Mouse (Mus musculus) left cerebral cortex, adult 9 months (tissue): ENCODE data around the gene Sds.

Source experiments
- DNase-seq, 2 experiments: peaks; one replicate each; pipeline ENCODE4 v3.0.0; 2022; ENCODE audit warnings: low spot score in 2 of 2

Sds gene

DNA sequence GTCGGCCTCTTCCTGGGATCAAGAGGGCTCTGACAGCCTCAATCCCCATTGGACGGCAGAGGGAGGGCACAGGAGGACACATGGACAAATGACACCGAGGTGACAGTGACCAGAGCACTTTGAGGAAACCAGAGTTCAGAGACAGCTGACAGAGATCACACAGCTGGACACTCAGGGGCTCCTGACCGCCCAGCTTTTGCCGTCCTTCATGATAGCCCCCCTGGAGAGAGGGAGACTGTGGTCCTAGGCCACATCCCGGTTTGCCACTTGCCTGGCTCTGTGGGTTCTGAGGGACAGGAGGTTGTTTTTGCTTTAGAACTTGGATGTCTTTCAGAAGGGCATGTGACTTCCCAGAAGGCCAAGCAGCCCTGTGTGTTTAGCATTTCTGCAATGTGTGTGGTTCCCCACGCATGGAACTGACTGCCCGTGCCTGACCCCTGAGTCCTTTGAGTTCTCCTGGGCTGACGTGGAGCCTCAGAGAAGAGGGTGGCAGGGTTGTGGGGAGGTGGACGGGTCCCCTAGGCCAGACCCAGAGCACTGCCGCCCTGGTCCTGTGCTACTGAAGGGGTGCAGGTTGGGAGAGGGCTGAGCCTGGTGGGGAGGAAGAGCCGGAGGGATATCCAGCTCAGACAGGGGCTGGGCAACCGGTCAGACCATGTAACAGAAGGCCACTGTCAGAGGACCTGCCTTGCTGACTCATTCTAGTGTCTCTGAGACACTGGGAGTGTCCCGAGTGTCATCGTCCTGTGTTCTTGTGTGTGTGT is 40.1 kb downstream of the Sds start:
- DNase-seq: no peak

DNA sequence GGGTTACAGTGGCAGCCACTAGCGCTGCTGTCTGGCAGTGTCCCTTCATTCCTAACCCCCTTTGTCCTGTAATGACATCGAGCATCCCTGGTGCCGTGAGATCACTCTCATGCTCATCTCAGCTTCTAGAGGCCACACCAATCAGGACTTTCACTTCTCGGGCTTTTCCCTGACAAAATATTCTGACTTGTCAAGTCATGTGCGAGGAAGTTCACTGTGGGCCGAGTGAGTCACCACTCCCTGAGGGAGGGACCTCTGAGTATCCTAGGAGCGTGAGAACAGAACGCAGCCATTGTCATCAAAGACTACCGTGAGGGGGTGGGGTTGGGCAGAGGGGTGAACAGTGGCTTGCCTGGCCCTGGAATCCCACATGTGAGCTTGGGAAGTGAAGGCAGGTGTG is 41.2 kb downstream of the Sds start:
- DNase-seq: no peak

DNA sequence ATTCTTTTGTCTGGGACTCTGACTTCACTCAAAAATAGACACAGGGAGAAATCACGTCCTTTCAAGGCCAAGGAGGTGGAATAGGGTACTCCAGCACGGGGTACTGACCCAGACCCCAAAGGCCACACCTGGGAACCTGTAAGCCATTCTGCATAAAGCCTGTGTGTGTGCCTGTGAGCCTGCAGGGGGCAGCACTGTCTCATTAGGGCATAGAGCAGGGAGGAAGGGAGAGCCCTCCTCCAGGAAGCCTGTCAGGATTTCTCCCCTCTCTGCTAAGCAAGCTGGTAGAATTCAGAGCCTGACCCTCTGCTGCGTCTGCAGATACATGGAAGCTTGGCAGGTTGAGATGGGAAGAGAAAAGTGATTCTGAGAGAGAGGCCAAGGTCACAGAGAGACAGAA is 46.3 kb downstream of the Sds start:
- DNase-seq: no peak

DNA sequence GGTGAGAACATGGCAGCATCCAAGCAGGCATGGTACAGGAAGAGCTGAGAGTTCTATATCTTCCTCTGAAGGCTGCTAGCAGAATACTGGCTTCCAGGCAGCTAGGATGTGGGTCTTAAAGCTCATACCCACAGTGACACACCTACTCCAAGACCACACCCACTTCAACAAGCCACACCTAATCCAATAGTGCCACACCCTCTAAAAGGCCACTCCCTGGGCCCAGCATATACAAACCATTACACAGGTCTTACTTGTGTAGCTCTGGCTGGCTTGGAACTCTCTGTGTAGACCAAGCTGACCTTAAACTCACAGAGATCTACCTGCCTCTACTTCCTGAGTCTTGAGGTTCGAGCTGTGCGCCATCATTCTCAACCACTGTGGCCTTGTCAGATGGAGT is 48.4 kb downstream of the Sds start:
- no peak for DNase-seq

DNA sequence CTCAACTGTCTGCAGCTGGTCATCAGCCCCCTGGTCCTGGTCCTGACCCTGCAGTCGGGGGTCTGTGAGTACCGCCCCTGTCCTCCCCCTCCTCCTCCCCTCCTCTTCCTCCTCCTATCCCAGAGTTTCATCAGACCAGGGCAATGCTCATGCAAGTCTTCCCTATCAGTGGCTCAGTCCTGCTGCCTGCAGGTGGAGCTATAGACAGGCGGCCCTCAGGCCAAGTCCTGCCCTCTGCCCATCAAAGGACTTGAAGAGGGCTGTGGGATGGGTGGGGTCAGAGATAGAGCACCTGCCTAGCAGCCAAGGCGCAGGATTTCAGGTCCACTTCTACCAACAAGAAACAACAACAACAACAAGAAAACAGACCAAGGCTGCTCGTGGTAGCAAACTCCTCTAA is 49.4 kb downstream of the Sds start:
- DNase-seq: no peak

DNA sequence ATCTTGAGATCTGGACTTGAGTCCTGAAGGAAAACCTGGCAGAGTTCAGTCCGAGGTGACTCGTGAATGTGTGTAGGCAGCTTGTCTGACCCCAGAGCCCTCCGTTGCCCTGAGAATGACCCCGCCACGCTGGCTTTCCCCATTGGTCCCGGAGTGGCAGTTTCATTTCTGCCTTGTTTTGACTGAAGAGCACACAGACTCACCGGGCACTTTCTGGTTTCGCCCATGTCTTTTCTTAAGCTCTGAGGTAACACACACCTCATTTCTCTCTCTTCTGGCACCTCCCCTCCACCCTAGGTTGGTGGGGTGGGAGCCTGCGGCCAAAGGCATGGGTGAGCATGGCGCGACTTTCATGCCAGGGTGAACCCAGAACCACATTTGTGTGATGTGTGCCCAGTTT is 50.0 kb downstream of the Sds start:
- DNase-seq: no peak

DNA sequence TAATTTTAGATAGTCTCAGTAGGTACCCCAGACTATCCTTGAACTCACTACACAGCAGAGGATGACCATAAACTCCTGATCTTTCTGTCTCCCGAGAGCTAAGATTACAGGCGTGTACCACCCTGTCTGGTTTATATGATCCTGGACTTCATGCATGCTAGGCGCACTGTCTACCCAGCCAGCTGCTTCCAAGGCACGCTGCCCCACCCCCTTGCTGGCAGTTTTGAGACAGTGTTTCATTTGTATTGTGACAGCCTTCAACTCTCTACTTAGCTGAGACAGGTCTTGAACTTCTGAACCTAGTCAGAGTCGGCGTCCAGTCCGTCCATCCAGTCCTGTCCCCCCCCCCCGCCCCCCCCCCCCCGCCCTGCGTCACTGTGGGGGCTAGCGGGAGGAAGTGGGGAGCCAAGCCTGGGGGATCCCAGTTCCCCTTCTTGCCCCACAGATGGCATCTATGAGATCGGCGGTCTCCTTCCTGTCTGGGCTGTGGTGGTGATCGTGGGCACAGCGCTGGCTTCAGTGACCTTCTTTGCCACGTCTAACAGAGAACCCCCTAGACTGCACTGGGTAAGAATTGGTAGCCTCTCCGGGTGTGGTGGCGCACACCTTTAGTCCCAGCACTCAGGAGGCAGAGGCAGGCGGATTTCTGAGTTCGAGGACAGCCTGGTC is 51.1 kb downstream of the Sds start:
- DNase-seq: no peak

DNA sequence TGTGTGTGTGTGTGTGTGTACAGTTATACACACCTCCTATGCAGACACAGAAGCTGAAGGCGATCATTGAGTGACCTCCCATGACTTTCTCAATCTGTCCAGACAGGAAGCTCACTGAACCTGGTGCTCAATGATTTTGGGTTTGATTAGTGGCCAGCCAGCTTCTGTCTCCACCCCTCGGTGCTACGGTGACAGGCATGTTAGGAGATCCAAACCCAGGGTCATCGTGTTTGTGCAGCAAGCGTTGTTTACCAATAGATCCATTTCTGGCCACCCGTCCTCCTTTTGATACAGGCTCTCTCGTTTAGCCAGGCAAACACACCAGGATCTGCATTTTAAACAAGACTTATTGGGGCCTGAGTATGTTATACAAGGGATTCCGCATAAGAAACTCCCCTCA is 55.3 kb downstream of the Sds start:
- no peak for DNase-seq
